Mouse (Mus musculus): Measurements from ENCODE around the gene Arl5c. TPM values are rescaled to one million over a fixed set of nuclear protein-coding genes. Genes with fewer than 3 reads are reported as not detected.

Gene Arl5c
- total and polyA plus RNA-seq, 3 experiments: 1.2 to 10.4 TPM; not detected in 1

DNA sequence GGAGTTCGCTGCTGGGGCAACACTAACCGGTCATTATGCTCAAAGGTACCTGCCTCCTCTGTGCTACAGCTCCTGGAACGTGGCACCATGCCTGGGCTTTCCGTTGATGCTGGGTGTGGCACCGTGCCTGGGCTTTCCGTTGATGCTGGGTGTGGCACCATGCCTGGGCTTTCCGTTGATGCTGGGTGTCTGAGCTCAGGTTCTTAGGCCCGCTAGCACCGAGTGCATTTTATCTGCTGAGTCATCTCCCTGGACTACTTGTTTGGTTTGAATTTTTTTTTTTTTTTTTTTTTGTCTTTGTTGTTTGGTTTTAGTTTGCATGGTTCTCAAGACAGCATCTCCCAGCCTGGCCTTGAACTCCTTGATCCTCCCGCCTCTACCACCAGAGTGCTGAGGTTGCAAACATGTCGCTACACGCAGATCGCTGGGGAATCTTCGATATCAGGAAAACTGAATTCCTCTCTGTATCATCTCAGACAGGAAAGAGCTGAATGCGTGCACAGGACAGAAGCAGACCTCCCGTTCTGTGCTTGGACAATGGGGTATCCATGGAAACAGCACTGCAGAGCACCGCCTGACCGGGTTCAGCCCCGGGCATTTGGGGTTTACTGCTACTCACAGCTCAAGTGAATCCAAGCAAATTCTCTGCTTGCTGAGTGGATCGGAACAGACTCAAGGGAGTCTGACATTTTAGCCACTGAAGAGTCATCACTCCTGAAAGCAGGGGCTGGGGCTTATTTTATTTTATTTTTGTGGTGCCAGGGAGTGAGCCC, 46.1 kb downstream of the Arl5c start:
- peak; percentile 49; the same call in 1 of the 2 replicates for TF ChIP-seq HCFC1 (IDR thresholded peaks at IDR 0.05; ENCODE audit: low read depth, low read length)
- peak; percentile 94 for TF ChIP-seq ETS1 (IDR thresholded peaks at IDR 0.05; ENCODE audit: low read depth, low read length)
- TF ChIP-seq USF2 (IDR thresholded peaks at IDR 0.05; ENCODE audit: borderline replicate concordance in 1 of 2, insufficient read depth in 1 of 2, low read depth in 1 of 2, low read length in 2 of 2): no peak
- peak; percentile 83 for TF ChIP-seq TCF12 (IDR thresholded peaks at IDR 0.05; ENCODE audit: low read depth, low read length)
- TF ChIP-seq NRF1 (IDR thresholded peaks at IDR 0.05; ENCODE audit: insufficient read depth, low read depth, low read length, poor library complexity, severe bottlenecking): no peak
- peak; percentile 44; the same call in 1 of the 2 replicates for TF ChIP-seq ZMIZ1 (IDR thresholded peaks at IDR 0.05; ENCODE audit: low read depth, low read length)
- TF ChIP-seq GABPA (IDR thresholded peaks at IDR 0.05; ENCODE audit: low read depth, low read length): peak; percentile 98
- peak; percentile 39 to 55; a peak in 2 of 4 replicates for TF ChIP-seq POLR2A (IDR thresholded peaks at IDR 0.05; ENCODE audit: control insufficient read depth in 1 of 2, insufficient read depth in 1 of 2, low read depth in 1 of 2, low read length in 2 of 2, poor library complexity in 1 of 2)
- TF ChIP-seq MAFK (IDR thresholded peaks at IDR 0.05; ENCODE audit: borderline replicate concordance, low read depth, low read length): peak; percentile 97
- peak; percentile 100 for TF ChIP-seq MYB (IDR thresholded peaks at IDR 0.05; ENCODE audit: low read depth, low read length)
- no peak for TF ChIP-seq ZKSCAN1 (IDR thresholded peaks at IDR 0.05; ENCODE audit: low read depth, low read length)
- peak; percentile 70; the same call in 1 of the 2 replicates for TF ChIP-seq RCOR1 (IDR thresholded peaks at IDR 0.05; ENCODE audit: low read depth, low read length)
- TF ChIP-seq MXI1 (IDR thresholded peaks at IDR 0.05; ENCODE audit: low read depth, low read length): peak; percentile 78
- TF ChIP-seq KAT2A (conservative IDR thresholded peaks at IDR 0.05; ENCODE audit: low read depth, low read length): no peak; the same call in 1 of the 2 replicates
- peak; percentile 33; the same call in 1 of the 2 replicates for TF ChIP-seq GATA1 (IDR thresholded peaks at IDR 0.05; ENCODE audit: low read depth, low read length)
- peak; percentile 93 for TF ChIP-seq SIN3A (IDR thresholded peaks at IDR 0.05; ENCODE audit: low read length)
- TF ChIP-seq MAX (IDR thresholded peaks at IDR 0.05; ENCODE audit: low read length): peak; percentile 90
- no peak for TF ChIP-seq E2F4 (IDR thresholded peaks at IDR 0.05; ENCODE audit: borderline replicate concordance, low read depth, low read length)
- TF ChIP-seq BHLHE40 (IDR thresholded peaks at IDR 0.05; ENCODE audit: borderline replicate concordance, low read depth, low read length): no peak
- TF ChIP-seq MEF2A (IDR thresholded peaks at IDR 0.05; ENCODE audit: extremely low read depth, insufficient replicate concordance, low read depth, low read length, poor library complexity, severe bottlenecking): no peak
- peak; percentile 98 for TF ChIP-seq ZNF384 (IDR thresholded peaks at IDR 0.05; ENCODE audit: low read depth, low read length)
- TF ChIP-seq MYC (IDR thresholded peaks at IDR 0.05; ENCODE audit: low read depth, low read length): peak; percentile 80
- peak; percentile 66 for TF ChIP-seq NELFE (IDR thresholded peaks at IDR 0.05; ENCODE audit: low read depth, low read length)
- peak; percentile 68; the same call in 1 of the 2 replicates for TF ChIP-seq POLR2AphosphoS2 (IDR thresholded peaks at IDR 0.05; ENCODE audit: low read length)
- TF ChIP-seq TBP (IDR thresholded peaks at IDR 0.05; ENCODE audit: low read depth, low read length): peak; percentile 75; the same call in 1 of the 2 replicates
- peak; percentile 87 to 98 for TF ChIP-seq EP300 (IDR thresholded peaks at IDR 0.05; ENCODE audit: low read depth in 1 of 2, low read length in 2 of 2)
- 0 out of 2 replicates have a peak, but pooled peaks have one; percentile 62 for TF ChIP-seq JUND (IDR thresholded peaks at IDR 0.05; ENCODE audit: low read depth, low read length)
- peak overlapping the region; percentile 70 for H3K9ac ChIP-seq (ENCODE audit: control insufficient read depth, low read depth, low read length, poor library complexity, severe bottlenecking)
- H3K4me1 ChIP-seq (ENCODE audit: control insufficient read depth in 1 of 2, insufficient read depth in 2 of 2, low read length in 2 of 2): peaks cover 19 to 51% of the 10 kb centered on the region in 2 experiments
- H3K27me3 ChIP-seq (ENCODE audit: control insufficient read depth in 1 of 2, insufficient read depth in 2 of 2, low read length in 2 of 2): no peaks in the 10 kb centered on the region
- peaks cover 27% of the 10 kb centered on the region for H3K79me2 ChIP-seq (ENCODE audit: control insufficient read depth, insufficient read depth, low read length, poor library complexity)
- H3K36me3 ChIP-seq (ENCODE audit: control insufficient read depth in 1 of 2, insufficient read depth in 2 of 2, low read length in 2 of 2): peaks cover 0 to 38% of the 10 kb centered on the region in 2 experiments; a peak in 2 of 4 replicates
- H3K27ac ChIP-seq (ENCODE audit: control insufficient read depth, low read depth, low read length): peak overlapping the region; percentile 98
- H3K9me3 ChIP-seq (replicated peaks; ENCODE audit: insufficient read depth, low read length): no peaks in the 10 kb centered on the region
- DNase-seq (ENCODE audit: low read depth, low spot score): peak; percentile 96
- peak overlapping the region; percentile 1 to 45 for H3K4me3 ChIP-seq (ENCODE audit: control insufficient read depth in 1 of 2, insufficient read depth in 1 of 2, low read depth in 2 of 2, low read length in 2 of 2)

Measured in MEL (cell line).